Mouse (Mus musculus): ENCODE measurements around the gene 1110065P20Rik.
A peak's percentile ranks its signal among the peaks of the same experiment; 100 is the strongest.

Gene 1110065P20Rik

DNA sequence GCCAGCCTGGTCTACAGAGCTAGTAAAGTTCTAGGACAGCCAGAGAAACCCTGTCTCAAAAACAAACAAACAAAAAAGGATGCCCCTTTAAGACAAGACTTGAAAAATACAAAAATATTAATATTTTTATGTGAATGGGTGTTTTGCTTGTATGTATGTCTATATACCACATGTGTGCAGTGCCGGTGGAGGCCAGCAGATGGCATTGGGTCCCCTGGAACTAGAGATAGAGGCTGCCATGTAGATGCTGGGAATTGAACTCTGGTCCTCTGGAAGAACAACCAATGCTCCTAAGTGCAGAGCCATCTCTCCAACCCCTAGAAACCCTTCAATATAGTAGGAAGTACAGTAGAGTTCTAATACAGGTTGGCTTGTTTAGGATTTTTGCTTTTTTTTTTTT is 10.0 kb downstream of the 1110065P20Rik start:
- DNase-seq (ENCODE audit: low read depth, low spot score) = peak; percentile 47

DNA sequence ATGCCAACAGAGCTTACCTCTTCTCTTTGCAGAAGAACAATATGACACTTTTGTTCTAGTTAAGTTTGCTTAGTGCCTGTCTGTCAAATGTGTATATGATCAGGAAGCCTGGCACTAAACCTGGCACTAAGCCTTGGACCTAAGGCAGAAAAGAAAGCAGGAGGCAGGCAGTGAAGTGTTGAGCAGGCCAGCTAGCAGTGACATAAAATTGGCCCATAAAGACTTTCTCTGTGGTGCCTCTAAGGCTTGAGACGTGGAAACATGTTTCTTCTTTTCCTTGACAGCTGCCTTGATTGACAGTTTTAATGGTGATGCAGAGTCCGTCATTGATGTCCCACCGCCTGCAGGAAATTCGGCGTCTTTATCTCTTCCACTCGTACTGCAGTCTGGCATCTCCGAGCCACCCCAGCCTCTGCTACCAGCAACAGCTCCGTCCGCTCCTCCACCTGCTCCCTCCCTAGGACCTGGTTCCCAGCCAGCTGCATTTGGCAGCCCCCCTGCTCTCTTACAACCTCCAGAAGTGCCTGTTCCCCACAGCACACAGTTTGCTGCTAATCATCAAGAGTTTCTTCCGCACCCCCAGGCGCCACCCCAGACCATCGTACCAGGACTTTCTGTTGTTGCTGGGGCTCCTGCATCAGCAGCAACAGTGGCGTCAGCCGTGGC is 12.8 kb downstream of the 1110065P20Rik start:
- DNase-seq (ENCODE audit: low read depth, low spot score) = no peak

GRCm38 (mm10) chr4:124832796-124833195 is 18.2 kb downstream of the 1110065P20Rik start:
- DNase-seq (ENCODE audit: low read depth, low spot score) = no peak

GRCm38 (mm10) chr4:124829671-124830070 is 21.3 kb downstream of the 1110065P20Rik start:
- no peak for DNase-seq (ENCODE audit: low read depth, low spot score)

DNA sequence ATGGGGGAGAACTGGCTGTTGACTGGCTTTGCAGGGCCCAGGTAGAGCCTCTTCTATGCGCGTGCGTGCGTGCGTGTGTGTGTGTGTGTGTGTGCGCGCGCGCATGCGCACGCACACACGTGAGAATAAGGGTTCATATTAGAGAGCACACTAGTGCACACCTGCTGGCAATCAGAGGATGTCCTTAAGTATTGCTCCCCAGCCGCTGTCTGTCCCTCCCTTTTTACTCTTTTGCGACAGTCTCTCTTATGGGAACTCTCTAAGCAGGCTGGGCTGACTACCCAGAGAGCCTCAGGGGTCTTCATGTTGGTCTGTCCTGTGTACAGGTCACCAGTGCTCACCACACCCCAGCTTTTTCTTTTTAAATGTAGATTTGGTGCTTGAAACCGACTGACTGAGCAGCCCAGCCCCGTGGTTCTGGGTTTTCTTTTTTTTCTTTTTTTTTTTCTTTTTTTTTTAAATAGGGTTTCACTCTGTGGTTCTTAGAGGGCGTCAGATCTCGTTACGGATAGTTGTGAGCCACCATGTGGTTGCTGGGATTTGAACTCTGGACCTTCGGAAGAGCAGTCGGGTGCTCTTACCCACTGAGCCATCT is 25.5 kb downstream of the 1110065P20Rik start:
- no peak for DNase-seq (ENCODE audit: low read depth, low spot score)

GRCm38 (mm10) chr4:124824967-124825366 is 26.0 kb downstream of the 1110065P20Rik start:
- DNase-seq (ENCODE audit: low read depth, low spot score) = no peak

DNA sequence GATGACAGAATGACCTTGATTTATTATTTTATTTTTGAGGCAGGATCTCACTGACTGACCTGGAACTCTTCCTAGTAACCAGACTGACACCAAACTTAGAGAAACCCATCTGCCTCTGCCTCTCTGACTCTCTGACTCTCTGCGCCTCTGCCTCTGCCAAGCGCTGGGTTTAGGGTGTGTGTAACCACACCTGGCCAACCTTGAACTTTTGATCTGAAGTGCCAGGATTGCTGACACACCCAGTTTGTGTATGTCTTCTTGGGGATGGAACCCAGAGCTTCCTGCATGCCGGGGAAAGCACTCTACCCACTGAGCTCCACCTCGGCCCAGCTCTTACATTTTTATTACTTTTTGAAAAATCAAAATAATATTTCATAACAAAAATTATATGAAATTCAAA is 32.2 kb downstream of the 1110065P20Rik start:
- no peak for DNase-seq (ENCODE audit: low read depth, low spot score)

DNA sequence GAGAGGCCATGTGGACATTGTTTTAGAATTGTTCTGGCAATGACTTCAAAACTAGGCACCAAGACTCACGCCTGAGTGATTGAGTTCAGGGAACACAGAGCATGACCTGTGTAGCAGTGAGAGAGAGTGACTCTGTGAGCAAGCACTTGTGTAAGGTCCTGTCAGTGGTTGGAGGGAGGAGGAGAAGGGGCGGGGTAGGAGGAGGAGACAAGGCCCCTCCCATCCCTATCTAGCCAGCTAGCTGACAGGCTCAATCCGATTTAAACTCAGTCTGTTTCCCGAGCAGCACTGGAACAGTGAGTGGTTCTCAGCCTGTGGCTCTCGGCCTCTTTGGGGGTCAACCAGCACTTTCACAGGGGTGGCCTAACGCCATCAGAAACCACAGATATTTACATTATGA is 33.2 kb downstream of the 1110065P20Rik start:
- no peak for DNase-seq (ENCODE audit: low read depth, low spot score)

- no peak for DNase-seq (ENCODE audit: low read depth, low spot score)
Measured at GRCm38 (mm10) chr4:124815901-124816300, 35.1 kb downstream of the 1110065P20Rik start.

GRCm38 (mm10) chr4:124811347-124811975 is 39.5 kb downstream of the 1110065P20Rik start:
- no peak for DNase-seq (ENCODE audit: low read depth, low spot score)

DNA sequence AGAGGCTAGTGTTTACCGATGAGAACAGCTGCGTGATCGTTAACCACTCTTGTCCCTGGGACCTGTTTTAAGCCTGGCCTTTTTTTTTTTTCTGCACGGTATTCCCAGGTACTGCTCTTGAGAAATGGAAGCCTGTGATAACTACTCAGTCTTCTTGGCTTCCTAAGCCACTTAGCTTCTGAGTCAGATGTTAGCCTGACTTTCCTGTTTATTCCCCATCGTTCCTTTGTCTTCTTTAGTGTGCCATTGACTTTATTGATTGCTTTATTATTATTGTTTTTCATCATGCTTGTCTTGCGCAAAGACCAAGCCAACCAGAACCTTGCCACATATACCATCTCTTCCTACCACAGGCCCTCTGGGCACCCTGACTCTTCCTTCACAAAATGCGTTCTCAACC is 40.9 kb downstream of the 1110065P20Rik start:
- no peak for DNase-seq (ENCODE audit: low read depth, low spot score)

- no peak for DNase-seq (ENCODE audit: low read depth, low spot score)
Measured at GRCm38 (mm10) chr4:124809136-124809883, 41.7 kb downstream of the 1110065P20Rik start.

DNA sequence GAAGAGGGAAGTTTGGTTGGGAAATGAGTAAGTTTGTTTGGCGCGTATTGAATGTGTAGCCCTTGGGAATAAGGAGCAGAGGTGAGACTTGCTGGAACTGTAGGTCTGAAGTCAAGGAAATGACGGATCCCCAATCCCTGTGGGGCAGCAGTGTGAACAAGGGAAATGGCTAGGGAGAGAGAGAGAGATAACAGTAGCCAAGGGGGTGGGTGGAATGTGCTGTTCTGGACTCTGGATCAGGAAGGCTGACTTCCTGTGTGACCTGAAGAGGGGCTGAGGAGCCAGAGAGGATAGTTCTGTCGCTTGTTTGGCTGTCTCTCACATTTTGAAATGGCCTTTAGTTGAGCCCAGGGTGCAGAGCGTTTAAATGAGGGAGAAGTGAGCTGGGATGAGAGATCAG is 42.5 kb downstream of the 1110065P20Rik start:
- no peak for DNase-seq (ENCODE audit: low read depth, low spot score)

- no peak for DNase-seq (ENCODE audit: low read depth, low spot score)
Measured at GRCm38 (mm10) chr4:124803406-124803805, 47.6 kb downstream of the 1110065P20Rik start.

DNA sequence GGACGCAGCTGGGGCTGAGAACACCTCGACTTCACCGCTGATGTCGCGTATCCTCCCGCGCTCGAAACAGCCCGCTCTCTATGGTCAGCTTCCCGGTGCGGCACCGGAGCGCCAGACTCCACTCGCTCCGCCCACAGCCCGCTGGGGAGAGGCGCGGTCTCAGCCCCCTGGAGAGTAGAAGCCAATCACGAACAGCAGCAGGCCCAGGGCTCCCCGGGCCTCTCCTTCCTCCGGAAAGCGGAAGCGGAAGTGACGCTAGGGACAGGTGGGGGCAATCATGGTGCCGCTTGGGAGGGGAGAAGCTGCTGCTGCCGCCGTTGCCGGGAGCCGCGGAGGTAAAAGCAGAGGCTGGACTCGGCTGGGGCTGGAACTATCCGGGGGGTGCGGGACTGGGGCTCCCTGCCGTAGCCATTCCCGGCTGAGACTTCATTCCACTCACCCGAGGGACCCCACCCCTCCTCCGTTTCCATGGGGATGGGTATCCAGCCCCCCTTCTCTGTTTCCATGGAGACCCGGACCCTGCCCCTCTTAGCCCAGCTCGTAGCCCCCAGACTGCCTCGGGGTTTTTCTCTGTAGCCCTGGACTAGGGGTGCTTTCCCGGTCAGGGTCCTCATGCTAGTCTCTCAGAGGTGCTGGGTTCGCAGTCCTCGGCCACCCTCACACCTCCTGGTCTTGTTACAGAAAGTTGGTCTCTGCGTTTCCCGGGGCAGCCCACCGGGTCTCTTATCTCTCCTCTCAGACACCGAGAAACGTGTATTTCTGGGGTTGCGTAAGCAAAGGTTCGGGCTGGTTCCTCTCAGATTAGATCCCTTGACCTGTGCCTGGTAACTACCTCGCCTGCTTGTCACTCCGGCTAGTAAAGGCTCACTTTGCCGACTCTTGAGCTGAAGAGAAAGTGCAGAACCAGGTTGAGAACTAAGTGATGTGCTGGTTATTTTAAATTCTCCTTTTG is 48.4 kb downstream of the 1110065P20Rik start:
- peak; percentile 98 for DNase-seq (ENCODE audit: low read depth, low spot score)

DNA sequence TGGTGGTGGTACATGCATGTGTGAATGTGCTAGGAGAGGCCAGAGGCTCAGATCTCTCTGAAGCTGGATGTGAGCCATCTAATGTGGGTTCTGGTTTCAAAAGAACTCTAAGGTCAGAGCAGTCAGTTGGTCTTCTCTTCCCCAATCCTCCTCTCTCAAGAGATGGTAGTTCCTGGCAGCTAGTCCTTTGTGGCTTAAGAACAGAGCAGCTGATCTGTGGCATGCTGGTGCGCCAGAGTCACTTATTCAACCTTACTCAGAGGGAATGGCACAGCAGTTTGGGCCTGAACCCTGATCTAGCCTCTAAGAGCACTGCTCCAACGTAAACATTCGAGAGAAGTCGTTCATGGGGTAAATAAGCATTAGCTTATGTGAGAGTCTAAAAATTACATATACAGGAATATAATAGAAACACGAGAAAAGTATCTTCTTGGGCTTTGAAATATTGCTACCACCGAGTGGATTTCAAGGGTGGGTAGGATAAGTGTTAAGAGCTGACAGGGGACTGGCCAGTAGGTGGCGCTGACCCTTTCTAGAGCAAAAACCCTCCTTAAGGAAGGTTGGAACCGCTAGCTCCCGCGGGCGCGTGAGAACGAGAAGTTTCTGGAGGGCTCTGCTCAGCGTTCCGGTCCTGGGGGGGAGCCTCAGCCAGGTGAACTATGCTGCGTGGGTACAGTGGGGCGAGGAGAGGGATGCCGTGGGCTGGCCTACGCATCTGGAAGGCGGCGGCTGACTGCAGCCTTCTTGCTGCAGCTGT is 49.3 kb downstream of the 1110065P20Rik start, which contains the start of gene Mtf1:
Gene Mtf1 (plus strand): TSS at position 553 of the 757 bp plus-strand sequence.
- peak; percentile 93 for DNase-seq (ENCODE audit: low read depth, low spot score)

All from CD4-positive, CD25-positive, alpha-beta regulatory T cell, adult 2 months (primary cell).